Mouse (Mus musculus) ovary, postnatal 14 days (tissue): ENCODE results near the gene Rsbn1.

ENCODE experiments used
- DNase-seq: peaks from one replicate; pipeline ENCODE4 v3.0.0; 2022; ENCODE audit warnings: low spot score

The Rsbn1 gene

GRCm38 (mm10) chr3:103914010-103914669 lies at the start of gene Rsbn1:
Gene Rsbn1, plus strand, starts transcription at chr3:103914120.
- DNase-seq, result peak; percentile 90

DNA sequence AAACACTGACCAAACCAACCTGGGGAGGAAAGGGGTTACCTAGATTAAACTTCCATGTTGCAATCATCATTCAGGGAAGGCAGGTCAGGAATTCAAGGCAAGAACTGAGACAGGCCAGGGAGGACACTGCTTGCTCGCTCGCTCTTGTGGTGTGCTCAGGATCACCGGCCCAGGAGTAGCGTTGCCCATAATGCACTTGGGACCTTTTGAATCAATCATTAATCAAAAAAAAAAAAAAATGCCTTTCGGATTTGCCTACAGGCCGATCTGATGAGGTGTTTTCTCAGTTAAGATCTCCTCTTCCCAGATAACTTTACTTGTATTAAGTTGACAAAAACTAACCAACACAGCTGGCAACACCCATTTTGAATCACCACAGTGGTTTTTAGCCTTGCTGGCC lies 49.7 kb upstream of the Rsbn1 start:
- no peak for DNase-seq

DNA sequence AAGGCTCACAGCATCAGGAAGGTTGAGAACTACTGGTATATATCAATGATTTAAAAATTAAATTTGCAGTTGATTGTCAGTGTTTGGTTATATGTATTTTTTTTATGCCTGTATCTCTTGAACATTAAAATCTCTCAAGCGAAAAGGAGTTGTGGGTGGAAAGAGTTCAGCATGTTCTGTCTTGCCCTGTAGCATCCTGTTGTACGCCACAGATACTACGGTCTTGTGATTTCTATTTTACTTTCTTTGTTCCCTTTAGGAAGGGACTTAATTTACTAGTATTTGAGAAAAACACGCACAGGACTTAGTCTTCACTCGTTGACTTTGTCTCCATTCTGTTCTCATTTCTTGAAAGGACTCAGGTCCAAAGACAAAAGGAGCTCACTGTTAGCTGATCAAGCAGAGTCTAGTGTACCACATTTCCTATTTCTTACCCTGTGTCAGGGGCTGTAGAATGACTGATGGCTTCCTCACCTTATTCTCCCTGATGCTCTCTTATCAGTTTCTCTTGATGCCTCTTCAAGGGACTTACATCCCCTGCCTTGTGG lies 46.4 kb upstream of the Rsbn1 start:
- no peak for DNase-seq

- DNase-seq, result no peak
Measured at GRCm38 (mm10) chr3:103868008-103868407, 45.9 kb upstream of the Rsbn1 start.

DNA sequence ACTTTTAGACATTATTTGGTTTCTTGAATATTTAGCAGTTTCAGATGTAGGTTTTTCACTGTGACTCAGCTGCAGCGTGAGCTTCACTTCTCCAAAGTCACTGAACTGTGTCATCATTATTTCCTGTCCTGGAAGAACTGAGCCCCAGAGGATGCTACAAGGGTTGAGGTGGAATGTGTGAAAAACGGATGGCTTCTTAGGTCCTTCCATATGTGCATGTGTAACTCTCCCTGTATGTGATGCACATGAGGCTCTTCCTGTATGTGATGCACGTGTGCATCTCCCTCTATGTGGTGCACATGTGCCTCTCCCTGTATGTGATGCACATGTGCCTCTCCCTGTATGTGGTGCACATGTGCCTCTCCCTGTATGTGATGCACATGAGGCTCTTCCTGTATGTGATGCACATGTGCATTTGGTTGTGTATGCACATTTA lies 41.2 kb upstream of the Rsbn1 start:
- DNase-seq, result no peak

GRCm38 (mm10) chr3:103874329-103874728 lies 39.6 kb upstream of the Rsbn1 start:
- no peak for DNase-seq

GRCm38 (mm10) chr3:103885946-103886345 lies 28.0 kb upstream of the Rsbn1 start:
- no peak for DNase-seq

GRCm38 (mm10) chr3:103887581-103887980 lies 26.3 kb upstream of the Rsbn1 start:
- peak; percentile 31 for DNase-seq

- DNase-seq, result no peak
Measured at GRCm38 (mm10) chr3:103893374-103893773, 20.5 kb upstream of the Rsbn1 start.

DNA sequence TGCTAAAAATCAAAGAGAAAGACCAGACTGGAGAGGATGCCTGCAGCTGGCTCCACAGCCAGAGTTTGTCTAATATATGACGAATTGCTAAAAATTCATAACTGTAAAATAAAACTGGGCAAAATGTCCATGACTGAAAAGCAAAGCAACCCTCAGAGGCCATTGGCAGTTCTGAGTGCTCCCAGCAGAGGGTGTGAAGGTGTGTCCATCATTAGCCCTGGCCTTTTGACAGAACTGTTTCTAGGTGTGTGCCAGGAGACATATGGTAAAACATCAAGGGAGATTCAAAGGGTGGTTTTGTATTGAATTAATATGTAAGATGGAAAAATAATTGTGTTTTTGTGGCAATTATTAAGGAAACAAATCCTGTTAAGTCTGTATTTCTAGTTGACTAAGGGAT lies 9.2 kb upstream of the Rsbn1 start:
- DNase-seq, result no peak

DNA sequence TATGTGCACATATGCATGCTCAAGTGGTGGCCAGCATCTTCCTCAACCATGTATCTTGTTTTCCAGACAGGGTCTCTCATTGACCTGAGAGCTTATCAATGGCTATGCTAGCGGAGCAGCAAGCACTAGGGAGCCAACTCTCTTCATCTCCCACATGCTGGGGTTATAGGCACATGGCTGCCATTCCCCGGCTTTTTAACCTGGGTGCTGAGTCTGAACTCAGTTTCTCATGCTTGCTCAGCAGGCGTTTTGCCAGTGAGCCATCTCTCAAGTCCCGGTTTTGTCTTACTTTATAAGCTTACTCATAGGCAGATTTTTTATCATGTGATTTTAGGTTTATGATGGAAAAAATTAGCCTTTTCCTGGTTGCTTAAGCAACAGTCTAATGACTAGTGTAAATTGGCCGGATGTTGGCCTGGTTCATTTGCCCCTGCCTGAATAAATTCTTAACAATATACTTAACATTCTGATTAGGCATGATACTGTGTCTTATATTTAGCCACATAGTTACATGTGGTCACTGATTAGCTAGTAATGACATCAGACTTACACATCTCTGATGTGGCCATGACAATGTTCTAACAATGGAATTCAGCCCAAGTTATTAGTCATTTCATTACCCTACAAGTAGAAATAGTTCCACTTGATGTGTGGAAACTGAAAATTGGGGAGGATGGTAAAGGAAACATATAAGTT lies 6.4 kb upstream of the Rsbn1 start:
- DNase-seq, result no peak

- no peak for DNase-seq
Measured at GRCm38 (mm10) chr3:103908781-103909180, 5.1 kb upstream of the Rsbn1 start.

DNA sequence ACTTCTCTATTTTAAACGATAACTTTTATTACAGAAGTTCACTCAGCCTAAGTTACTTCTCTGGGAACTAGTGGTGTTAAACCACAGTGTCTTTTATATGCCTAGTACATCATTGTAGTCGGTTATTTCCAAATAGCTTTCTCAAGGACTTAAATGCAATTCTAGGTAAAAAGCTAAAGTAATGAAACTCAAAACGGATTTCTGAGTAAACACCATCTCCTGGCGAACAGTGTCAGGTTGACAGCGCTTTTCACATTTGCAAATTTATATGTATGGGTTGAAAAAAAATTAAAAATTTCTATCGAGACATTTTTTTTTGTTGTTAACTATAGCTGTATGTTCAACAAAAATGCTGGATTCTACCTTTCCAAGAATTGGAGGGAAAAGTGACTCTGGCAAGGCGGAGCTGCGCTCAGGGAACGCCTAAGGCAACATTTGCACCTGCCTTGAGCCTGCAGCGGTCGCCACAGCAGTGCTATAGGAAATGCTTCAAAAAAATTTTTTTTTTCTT lies 414 bp upstream of the Rsbn1 start:
- no peak for DNase-seq

- DNase-seq, result peak; percentile 41
Measured at GRCm38 (mm10) chr3:103914732-103915508, 1.0 kb downstream of the Rsbn1 start.

DNA sequence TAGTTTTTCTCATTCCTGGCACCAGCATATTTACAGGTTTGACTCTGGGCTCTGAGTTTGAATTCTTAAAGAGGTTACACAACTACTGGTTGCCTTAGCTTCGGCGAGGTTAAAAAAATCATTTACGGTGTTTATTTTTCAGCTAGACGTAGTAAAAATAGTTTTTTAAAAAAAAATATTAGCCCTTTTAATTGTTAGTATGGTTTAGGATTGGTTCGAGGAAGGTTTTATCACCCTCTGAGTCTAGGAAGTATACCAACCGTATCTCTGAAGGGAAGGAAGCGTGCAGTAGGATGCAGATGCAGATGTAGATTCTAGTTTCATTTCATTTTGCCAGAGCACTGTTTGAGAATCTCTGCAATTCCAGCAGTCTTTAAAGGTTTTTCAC lies 1.6 kb downstream of the Rsbn1 start:
- no peak for DNase-seq

DNA sequence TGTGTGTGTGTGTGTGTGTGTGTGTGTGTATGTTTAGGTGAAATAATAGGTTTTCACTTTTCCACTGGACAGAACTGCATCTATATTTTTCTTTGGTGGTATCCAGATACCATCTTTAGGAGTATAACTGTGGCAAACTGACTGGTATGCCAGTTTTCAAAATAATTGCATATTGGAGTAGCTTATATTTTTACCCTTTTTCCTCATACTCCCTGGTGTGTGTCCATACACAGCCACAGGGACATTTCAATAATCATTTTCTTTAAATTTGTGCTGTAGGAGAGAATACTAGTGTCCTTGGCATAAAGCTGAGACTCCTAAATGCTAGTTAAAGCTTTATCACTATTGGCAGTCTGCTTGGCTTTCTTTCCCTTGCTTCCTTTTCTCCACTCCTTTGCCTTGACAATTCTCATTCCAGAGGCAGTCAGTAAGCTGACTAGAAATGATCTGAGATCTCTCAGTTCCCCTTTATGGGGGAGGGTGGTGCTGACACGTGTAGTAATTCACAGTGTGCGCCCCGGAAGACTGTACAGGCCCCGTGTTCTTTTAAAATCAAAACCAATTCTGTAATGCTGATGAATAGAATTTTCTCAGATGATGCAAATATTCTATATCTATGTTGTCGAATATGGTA lies 2.4 kb downstream of the Rsbn1 start:
- DNase-seq, result no peak

- DNase-seq, result no peak
Measured at GRCm38 (mm10) chr3:103916839-103917237, 2.9 kb downstream of the Rsbn1 start.

- no peak for DNase-seq
Measured at GRCm38 (mm10) chr3:103920094-103920493, 6.2 kb downstream of the Rsbn1 start.

DNA sequence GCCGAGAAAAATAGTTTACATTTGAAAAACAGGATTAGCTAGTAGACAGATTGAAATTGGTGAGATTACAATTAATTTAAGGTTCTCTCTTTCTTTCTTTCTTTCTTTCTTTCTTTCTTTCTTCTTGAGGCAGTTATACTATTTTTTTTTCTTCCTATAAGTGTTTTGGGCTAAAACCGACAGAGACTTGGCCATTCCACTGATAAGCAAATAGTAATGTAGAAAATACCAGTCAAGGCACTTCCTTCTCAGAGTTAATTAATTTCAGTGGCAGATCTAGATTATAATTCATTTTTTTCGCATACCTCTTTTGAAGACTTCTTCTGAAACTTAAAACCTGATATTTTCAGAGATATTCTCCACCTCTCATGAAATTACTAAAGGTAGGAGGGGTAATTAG lies 11.4 kb downstream of the Rsbn1 start:
- no peak for DNase-seq

- no peak for DNase-seq
Measured at GRCm38 (mm10) chr3:103927511-103927910, 13.6 kb downstream of the Rsbn1 start.

GRCm38 (mm10) chr3:103944794-103945562 lies 31.1 kb downstream of the Rsbn1 start:
- no peak for DNase-seq
